Mouse (Mus musculus) ES-CJ7 (cell line): ENCODE data around the gene Sept11.
A peak's percentile ranks its signal among the peaks of the same experiment; 100 is the strongest.

Source experiments
- DNase-seq: peaks from one replicate; pipeline ENCODE4 v3.0.0; 2011; ENCODE audit warnings: low read depth, low spot score

Sept11 gene

GRCm38 (mm10) chr5:93092857-93093622, at the start of gene Sept11:
TSS of gene Sept11 (plus strand) at chr5:93093437.
- peak; percentile 84 for DNase-seq

DNA sequence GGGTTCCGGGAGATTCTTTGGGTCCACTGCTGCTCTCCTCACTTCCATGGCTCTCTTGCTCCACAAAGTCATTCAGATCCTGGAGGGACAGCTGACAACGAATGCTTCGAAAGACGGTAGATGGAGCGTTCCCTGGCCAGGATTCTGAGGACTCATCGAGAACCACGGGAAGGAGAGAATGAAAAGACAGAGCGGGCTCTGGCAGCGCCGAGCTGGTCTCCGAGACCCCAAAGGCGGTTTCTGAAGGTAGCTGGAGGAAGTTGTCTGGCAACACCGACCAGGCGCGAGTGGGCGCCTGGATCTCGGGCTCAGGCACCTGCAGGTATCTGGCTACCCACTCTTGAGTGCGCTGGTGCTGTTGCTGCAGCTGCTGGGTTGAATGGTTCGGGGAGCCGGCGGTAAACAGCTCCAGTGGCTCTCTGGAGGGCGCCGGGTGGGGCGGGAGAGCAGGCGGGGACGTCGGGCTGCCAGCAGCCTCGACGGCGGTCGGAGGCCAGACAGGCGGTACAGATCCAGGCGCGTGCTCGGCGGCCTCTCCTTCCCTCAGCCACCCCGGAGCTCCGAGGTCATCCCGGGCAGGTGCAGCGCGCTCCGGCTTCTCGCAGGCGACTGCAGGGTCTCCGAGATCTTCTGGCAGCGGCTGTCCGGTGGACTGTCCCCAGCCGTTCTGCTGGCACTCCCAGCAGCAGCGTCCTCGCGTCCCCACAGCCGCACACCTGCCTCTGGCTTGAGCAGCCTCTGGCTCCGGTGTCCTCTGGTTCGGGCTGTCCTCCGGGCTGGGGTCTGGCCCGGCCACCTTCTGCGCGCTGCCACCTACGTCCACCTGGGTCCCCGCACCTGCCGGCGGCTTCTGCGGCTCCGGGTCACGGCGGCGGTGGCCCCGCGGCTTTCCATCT, 49.3 kb upstream of the Sept11 start:
- no peak for DNase-seq

- DNase-seq, result peak; percentile 78
These were observed 48.5 kb upstream of the Sept11 start, which contains the start of gene Sowahb for GRCm38 (mm10) chr5:93044584-93045370. TSS of gene Sowahb (minus strand) at chr5:93045022.

- DNase-seq, result peak; percentile 70
These were observed 47.9 kb upstream of the Sept11 start for GRCm38 (mm10) chr5:93045371-93045714.

DNA sequence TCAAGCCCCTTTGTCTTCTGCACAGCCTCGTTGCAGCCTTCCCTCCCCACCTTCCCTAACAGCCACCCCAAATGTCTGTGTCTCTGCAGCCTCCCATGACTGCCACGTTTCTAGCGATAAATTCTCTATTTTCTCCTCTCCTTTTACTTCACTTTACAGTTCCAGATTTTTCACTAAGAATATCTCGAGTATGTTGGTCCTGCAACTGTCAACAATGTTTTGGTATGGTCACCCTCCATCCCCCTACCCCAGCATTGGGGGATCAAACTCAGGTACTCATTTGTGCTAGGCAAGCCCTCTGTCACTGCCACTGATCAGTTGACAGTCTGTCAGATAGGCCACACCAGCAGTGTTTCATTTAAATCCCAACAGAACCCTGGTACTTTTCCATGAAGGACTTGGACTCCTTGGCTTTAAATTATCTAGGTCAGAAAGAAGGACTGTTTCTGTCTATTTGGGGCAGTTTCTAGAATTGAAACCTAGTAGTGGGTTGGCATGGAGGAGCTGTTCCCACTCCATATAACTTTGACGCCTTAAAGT, 46.9 kb upstream of the Sept11 start:
- DNase-seq, result no peak

- no peak for DNase-seq
These were observed 44.6 kb upstream of the Sept11 start for GRCm38 (mm10) chr5:93048481-93049240.

DNA sequence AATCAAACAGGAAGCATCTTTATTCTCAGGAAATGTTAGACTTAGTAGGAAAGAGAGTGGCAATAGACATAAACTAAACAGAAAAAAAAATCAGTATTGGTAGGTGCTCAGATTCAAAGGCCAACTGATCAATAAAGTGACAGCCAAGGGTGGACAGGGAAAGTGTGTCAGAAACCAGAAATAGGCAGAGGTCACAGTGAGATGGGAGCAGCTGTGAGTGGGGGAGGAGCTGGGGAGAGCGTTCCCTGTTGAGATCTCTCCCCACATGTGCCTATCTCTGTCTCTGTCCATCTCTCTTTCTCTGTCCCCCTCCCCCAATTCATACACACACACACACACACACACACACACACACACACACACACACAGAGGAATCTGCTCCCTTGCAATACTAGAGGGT, 43.3 kb upstream of the Sept11 start:
- DNase-seq, result no peak

DNA sequence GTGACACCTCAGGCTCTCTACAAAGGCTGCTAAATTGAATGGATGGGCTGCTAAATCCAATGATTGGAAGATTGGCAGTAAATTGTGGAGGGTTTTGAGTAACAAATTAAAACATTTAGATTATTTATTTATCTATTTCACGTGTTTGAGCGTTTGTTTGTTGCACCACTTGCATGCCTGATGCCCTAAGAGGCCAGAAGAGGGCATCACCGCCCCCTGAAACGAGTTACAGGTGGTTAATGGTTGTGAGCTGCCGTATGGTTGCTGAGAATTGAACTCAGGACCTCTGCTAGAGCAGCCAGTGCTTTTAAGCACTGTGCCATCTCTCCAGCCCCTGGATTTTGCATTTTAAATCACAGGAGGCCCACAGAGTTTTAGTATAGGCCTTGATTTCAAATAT, 42.2 kb upstream of the Sept11 start:
- DNase-seq, result peak; percentile 22

DNA sequence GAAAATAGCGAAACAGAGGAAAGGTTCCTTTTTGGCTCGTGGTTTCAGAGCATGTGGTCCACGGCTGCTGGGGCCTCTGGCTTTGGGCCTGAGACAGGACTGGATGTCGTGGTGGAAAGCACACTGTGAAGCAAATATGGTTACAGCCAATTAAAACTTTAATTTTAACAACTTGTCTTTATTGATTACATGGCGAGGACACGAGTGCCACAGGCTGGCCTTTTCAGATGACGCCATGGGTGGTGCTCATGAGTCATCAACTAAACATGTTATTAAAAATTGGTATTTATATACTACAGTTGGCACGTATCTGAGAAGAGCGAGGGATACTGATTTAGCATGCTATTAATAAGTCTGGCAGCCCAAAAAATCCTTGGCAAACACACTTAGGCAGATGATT, 41.3 kb upstream of the Sept11 start:
- DNase-seq, result no peak

DNA sequence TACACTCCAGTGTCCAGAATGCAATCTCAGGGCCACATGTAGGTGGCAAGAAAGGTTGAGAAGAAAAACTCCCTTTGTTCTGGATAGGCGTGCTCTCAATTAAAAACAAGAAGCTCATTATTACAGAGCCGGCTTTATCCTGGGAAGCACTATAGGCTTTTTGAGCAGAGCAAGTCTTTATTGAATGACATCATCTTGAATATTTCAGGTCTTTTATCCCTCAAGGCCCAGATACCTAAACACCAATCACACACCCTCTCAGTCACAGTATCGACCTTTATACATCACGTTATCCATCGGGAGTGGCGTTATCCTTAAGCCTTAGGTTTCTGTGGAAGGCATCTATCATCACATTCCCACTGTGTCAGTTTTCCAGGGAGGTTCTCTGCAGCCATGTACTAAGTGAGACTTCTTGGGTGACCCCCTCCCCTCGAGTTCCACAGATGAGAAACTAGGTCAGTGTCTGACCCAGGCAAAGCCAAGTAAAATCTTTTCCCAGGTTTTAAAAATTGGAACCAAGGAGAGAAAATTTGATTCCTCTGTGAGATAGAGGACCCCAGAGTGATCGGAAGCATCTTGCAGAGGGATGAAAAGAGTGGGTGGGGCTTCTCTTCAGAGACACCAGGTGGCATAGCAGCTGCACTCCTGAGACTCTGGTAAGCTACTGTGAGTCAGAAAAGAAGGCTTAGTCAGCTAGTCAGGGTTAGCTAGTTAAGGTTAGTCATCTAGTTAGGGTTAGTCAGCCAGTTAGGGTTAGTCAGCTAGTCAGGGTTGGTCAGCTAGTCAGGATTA, 39.4 kb upstream of the Sept11 start:
- no peak for DNase-seq

DNA sequence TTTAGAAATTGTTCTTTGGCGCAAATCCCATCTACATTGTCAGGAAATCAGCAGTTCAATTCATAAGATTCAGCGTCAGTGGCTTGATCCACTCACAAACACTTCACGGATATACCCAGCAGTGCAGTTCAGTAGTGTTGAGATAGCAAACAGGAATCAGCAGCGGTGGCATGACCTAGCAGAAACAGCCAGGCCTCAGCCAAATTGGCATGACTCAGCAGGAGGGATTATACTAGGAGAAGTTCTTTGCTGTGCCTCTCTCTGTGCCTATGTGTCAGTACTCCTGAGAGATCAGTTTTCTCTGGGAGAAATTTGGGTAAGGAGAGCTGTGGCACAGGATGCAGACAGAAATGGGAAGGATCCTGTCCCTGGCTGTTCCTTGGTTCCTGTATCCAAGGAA, 32.4 kb upstream of the Sept11 start:
- DNase-seq, result no peak

- no peak for DNase-seq
These were observed 15.4 kb upstream of the Sept11 start for GRCm38 (mm10) chr5:93077661-93078323.

DNA sequence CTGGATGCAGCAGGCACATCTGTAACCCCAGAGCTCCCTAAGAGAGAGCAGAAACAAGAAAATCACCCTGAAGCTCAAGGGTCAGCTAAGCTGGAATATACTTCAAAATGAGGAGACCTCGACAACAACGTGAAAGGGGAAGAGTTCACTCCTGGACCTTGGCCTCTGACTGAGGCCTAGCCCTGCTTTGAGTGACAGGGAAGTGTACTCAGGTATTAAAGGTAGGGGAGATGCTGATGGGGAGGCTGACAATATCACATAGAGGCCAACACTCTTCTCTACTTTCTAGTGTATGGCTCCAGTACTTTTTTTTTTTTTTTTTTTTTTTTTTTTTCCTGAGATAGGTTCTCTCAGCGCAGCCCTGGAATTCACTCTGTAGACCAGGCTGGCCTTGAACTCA, 13.6 kb upstream of the Sept11 start:
- DNase-seq, result no peak

- DNase-seq, result no peak
These were observed 8.1 kb upstream of the Sept11 start for GRCm38 (mm10) chr5:93085015-93085598.

GRCm38 (mm10) chr5:93085900-93086299, 7.3 kb upstream of the Sept11 start:
- no peak for DNase-seq

DNA sequence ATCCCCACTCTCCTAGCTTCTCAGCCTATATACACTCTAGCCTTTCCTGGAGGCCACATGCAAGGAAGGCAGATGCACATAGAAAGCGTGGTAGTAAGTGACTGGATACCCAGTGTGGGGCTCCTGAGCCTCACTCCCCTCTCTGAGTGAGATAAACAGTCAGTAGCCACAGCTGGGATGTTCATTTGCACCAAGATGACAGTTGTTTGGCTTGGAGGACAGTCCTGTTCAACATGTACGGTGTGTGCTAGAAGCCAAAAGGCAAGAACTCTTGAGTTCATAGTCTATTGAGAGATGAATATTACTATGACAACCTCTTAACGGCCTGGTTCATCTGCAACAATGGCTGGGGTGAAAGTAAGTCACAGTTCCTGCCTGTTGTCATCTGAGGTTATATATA, 2.0 kb upstream of the Sept11 start:
- no peak for DNase-seq

DNA sequence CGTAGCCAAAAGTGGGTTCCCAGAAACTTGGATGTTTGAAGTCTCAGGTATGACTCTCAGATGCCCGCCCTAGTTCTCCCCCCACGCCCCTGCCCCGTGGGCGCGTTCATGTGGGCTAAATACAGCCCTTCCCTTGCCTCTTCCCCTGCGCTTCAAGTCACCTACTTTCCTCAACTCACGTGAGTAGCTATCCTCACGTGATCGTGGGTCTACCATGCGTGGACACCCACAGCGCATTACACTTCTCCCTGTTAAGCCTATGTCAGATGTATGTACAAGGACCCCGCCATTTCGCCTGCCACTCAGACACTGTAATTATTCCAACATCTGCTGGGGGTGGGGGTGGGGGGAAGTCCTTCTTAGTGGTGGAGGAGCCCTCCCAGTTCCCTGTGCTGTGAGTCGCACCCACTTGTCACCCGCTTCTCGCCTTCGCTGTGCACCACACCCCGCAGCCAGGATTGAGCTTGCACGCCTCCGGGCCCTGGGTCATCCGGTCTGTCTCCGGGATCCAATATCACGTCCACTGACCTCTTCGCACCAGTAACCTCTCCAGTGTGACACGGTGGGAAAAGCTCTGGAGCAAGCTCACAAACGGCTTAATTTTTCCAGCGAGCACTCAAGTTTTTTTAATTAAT, 973 bp upstream of the Sept11 start:
- DNase-seq, result peak; percentile 40

DNA sequence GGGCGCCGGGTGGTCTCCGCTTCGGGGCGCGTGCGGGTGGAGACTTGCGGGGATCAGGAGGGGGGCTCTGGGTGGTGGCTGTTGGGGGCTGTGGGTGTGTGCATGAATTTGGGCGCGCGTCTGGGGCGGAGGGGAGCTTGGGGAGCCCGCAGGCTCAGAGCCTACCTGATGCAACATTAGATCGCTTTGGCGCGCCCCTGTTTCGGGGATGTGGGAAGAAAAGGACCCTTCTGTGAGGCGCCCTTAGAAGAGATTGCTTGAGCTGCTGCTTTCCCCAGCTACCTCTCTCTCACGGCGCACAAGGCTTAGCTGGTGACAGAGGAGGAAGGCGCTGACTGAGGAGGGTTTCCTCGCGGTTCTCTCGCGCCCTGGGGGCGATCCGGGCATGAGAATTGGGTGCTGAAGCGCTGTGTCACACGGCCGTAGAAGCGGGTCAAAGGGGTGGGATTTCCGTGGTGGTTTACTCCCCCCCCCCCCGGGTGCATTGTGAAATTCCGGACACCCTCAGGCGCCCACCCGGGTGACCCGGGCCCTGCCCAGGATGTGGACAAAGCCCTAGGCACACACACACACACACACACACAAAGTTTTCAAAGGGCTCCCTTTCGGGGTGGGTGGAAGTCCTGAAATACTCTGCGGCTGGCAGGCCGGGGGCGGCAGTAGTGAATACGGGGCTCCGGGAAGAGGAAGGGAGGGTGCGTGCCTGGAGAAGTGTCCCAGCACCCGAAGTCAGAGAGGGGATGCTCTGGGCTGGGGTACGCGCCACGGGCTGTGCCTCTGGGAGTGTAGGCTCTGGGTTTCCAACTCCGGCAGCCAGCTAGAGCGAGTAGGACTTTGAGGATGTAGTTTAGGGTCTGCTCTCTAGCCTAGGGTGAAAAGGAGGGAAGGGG, 646 bp downstream of the Sept11 start:
- peak; percentile 45 for DNase-seq
